Mouse (Mus musculus) left cerebral cortex, adult 11 months (tissue): ENCODE results near the gene Sh2b2.

ENCODE experiments used
- DNase-seq: peaks from one replicate; pipeline ENCODE4 v3.0.0; 2022; ENCODE audit warnings: low spot score

Sh2b2 gene

GRCm38 (mm10) chr5:136246452-136246838, at the start of gene Sh2b2:
Sh2b2 (minus strand) TSS chr5:136246556.
- no peak for DNase-seq

GRCm38 (mm10) chr5:136292971-136293418, 46.6 kb upstream of the Sh2b2 start:
- DNase-seq: no peak

DNA sequence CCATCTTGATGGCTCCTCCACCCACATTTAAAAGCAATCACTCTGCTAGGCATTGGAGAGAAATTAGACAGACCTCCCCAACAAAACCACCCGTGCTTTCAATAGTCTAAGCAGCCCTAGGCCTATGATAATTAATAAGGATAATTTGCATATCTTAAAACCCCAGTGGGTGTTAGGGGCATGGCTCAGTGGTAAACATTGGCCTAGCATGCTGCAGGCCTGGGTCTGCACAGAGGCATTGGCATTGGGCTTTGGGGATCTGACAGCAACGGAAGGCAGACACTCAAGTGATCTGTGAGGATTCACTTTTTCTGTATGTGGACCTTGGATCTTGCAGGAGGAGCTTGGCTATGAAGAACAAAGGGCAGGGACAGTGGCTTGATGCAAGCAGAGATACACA, 46.0 kb upstream of the Sh2b2 start:
- DNase-seq: no peak

GRCm38 (mm10) chr5:136291562-136291961, 45.2 kb upstream of the Sh2b2 start:
- no peak for DNase-seq

DNA sequence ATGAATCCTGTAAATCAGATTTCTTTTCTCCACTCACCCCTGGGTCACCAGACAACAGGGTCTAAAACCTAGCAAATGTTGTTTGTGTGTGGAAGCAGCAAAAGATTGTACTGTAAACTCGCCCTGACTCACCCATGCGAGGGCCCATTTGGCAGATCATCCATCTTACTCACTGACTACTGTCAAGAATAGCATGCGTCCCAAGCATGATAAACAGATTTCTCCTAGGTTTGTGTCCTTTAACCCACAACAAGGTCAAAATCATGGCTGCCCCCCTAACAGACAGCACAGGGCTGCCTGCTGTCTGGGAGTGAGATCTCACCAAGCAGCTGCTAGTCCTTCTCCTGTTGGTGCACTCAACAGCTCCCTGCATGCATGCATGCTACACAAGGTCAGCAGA, 43.4 kb upstream of the Sh2b2 start:
- no peak for DNase-seq

DNA sequence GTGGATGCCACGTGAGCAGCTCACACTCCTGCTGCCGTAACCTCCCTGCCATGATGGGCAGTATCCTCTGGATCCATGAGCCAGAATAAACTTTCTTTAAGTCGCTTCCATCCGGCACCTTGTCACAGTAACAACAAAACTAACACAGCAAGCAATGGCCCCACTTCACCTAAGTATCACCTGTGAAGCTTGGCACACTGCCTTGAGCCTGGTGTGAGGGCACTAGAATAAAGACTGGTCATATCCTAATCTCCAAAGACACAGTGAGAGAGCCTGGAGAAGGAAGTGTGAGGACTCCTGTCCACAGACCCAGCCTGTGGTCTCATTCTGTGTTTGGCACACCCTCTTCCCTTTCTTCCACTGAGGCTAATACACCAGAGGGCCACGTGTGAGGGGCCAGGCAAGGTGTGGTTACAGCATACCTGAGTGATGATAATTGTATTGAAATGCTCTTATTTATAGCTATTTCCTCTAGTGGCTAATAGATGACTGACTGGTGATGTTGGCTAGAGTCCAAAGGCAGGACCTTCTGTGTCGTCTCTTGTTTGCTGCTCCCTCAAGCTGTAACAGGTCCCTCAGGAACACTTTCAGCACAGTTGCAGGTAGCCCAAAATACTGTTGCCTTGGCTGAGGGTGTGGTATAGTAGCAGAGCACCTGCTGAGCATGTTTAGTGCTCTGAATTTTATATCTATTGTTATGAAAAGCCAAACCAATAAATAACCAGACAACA, 42.2 kb upstream of the Sh2b2 start:
- DNase-seq: no peak

- no peak for DNase-seq
Observed at GRCm38 (mm10) chr5:136286566-136286965, 40.2 kb upstream of the Sh2b2 start.

DNA sequence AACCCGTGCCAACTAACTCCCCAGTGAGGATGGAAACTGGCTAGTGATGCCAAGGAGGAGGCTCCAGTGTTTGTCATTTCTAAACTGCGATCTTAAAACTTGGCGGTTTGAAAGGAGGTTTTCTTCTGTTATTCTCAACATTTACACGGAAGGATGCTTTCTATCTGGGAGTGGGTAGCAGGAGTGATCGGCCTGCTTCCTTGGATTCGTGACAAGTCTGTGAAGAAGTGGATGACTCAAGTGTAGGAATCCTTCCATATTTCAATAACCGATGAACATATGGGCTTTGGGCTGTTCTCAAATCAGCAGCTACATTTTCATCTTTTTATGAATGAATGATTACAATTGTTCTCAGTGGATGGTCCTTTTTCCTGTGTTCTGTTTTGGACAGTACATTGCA, 38.8 kb upstream of the Sh2b2 start:
- DNase-seq: no peak

DNA sequence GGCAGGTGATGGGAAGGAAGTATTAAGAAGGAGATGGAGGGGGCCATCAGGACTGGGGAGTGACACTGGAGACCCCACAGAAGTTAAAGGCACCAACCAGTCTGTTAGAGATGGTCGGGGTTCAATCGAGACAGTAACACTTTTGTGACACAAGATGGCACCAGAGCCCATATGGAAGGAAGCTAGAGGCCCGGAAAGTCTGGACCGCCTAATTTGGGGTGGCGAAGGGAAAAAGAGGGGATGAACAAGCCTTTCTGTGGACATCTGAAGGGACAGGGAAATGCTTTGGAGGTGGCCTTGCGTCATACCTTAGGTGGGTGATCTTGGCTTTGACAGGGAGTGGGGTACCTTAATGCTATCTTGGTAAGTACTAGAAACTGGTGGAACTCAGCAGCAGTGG, 35.0 kb upstream of the Sh2b2 start:
- no peak for DNase-seq

DNA sequence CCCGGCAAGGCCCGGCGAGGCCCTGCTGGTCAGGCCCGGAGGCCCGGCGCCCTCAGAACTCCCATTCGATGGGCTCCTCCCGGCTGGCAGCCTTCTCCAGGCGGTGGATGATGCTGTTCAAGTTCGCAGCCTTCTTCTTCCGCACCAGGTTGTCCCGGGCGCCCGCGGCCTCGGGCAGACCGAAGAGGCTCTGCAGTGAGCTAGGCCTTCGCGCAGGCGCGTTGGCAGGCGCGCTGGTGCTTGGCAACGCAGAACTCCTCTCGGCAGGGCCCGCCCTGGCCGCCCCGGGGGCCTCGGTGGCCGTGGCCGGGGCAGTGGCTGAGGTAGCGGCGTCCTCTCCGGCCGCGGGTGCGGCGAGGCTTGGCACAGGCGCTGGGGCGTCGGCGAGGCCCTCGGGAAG, 28.4 kb upstream of the Sh2b2 start:
- DNase-seq: no peak

GRCm38 (mm10) chr5:136269937-136270336, 23.6 kb upstream of the Sh2b2 start:
- DNase-seq: no peak

DNA sequence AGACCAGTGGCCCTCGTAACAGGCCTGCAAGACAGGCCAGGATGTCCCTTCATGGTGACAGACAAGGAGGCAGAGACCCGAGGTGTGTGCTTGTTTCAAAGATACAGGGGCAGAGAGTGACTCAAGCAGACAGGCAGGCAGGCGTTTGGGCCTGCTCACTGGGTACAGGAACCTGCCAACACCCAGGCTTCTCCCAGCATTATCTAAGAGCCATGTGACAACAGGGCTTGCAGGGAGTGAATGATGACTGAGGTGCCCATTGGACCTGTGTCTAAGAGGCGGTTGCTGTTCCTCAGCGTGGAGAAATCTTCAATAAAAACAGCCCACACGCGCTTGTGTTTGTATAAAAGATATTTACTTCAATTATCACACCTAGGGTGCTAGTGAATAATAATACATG, 19.7 kb upstream of the Sh2b2 start:
- DNase-seq: no peak

GRCm38 (mm10) chr5:136263342-136263741, 17.0 kb upstream of the Sh2b2 start:
- no peak for DNase-seq

DNA sequence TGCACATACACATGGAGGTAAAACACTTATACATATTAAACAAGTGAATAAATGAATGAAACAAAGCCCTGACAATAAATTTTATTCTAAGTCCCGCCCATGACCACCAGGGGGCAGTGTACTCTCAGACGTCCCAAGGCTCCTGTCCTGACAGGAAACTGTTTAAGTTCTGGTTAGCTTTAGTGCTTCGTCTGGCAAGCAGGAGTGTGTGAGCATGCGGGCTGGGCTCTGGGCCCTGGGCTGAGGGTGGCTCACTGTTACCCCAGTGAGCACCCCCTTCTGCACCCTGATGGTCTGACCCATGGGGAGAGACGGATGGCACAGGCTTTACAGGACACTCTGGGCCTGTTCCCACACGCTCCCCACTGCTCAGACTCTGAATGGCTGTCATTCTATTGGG, 12.6 kb upstream of the Sh2b2 start:
- no peak for DNase-seq

GRCm38 (mm10) chr5:136252899-136253298, 6.5 kb upstream of the Sh2b2 start:
- DNase-seq: peak; percentile 51

DNA sequence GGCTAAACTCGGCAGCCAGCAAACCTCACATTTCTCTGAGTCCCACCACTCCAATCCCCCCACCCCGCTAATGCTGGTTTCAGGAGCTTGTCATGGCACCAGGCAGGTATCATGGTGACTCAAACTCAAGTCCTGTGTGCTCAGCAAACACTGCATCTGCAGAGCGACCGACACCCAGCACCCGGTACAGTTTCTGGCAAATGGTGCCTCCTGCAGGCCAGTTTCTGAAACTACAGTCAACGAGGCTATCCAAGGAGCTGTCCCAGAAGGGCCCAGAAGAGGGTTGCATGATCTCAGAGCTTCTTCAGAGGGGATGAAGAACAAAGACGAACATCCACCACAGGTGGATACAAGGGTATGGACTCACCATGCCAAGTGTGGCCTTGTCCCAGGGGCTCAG, 4.6 kb upstream of the Sh2b2 start:
- no peak for DNase-seq

GRCm38 (mm10) chr5:136248441-136248840, 2.1 kb upstream of the Sh2b2 start:
- no peak for DNase-seq

DNA sequence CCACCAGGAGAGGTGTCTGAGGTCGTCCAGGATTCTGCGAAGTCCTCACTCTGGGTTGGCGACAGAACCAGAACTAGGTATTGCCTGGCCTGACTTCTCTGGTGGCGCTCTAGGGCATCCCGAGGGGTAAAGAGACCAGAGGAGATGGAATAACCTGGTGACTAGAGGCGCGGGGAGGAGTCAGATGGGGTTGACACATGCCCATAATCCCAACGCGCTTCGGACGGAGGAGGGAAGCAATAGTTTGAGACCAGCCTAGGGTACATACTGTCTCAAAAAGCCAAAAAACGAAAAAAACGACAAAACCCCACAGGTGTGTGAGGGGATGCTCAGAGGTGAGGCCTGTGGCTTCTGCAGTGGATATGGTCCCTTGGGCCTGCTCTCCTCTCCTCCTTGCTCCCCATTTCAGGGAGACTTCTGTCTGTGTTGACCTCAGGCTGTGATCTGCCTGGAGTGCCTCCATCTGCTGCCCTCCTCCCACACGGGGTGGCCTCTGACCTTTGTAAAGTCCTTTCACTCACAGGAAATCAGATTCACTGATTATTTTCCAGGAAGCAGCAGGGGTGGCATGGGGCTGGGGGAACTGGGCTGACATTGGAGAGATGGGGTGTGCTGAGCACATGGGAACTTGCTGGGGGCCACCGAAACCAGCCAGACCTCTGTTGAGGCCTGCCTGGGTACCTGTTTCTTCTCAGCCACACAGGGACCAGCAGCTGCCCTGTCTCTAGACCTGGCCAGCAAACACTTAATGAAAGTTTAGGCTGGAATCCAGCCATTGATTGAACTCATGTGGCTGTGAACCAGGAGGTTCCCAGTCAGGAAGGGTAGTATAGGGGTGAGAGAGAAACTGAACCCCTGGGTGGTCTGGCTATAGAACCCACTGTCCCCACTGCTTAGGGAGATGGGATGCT, 560 bp downstream of the Sh2b2 start:
- DNase-seq: no peak

DNA sequence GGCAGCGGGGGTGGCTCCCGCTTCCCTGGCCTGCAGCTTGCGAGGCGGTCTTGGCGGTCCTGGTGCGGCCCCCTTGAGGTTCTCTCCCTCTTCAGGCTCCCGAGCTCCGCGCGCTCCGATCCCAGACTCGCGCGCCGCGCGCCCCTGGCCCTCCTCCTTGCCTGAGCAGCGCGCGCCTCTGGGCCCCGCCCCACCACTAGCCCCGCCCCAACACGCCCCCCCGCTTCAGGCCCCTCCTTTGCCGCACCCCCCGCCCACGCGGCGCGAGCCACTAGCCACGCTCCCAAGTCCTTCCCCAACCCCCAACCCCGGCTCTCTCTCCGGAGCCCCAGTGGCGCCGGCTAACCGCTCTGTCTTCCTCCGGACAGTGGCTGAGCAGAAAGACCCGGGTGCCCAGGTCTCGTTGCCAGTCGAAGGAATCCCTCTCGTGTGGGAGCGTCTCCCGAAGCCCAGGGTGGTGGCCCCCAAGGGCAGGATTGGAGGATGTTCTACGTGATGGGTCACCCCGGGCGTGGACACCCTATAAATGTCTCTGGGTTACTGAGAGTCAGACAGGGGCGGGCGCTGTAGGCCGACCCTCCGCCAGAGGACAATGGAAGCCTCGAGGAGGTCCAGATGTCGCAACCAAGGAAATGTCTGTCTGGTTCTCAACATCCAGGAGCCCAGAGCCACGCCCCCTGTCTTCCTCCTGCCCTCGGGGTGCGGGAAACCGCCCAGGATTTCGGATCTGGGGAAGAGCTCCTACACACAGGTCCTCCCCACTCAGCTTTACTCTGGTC, 1.4 kb downstream of the Sh2b2 start:
- DNase-seq: peak; percentile 77

GRCm38 (mm10) chr5:136243851-136244761, 2.2 kb downstream of the Sh2b2 start:
- DNase-seq: no peak

DNA sequence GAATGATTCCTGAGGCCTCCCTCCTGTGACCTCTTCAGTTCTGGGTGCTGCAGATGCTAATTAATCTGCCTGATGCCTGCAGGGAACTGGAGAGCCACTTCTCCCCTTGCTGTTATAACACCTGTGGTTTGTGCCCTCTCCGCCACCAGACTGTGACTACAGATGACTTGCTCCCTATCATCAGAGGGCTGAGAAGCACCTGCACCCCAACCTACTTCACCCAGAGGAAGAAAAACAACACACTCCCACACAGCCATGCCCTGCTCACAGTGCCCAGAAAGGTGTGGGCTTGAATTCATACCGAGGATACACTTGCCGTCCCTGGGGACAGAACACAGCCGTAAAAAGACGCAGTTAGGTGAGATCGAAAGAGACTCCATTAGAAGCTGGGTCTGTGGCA, 5.2 kb downstream of the Sh2b2 start:
- no peak for DNase-seq
